Mouse (Mus musculus) lung, postnatal 0 days (tissue): Measurements from ENCODE around the gene Itgb5.

Experiments used
- CTCF ChIP-seq: IDR thresholded peaks from 2 replicates; pipeline ENCODE4 v1.5.1; 2016; ENCODE audit warnings: antibody characterized with exemption, mild to moderate bottlenecking
- EP300 ChIP-seq: IDR thresholded peaks from 2 replicates; pipeline ENCODE4 v1.6.1; 2016; ENCODE audit warnings: antibody characterized with exemption, mild to moderate bottlenecking, control low read depth

DNA sequence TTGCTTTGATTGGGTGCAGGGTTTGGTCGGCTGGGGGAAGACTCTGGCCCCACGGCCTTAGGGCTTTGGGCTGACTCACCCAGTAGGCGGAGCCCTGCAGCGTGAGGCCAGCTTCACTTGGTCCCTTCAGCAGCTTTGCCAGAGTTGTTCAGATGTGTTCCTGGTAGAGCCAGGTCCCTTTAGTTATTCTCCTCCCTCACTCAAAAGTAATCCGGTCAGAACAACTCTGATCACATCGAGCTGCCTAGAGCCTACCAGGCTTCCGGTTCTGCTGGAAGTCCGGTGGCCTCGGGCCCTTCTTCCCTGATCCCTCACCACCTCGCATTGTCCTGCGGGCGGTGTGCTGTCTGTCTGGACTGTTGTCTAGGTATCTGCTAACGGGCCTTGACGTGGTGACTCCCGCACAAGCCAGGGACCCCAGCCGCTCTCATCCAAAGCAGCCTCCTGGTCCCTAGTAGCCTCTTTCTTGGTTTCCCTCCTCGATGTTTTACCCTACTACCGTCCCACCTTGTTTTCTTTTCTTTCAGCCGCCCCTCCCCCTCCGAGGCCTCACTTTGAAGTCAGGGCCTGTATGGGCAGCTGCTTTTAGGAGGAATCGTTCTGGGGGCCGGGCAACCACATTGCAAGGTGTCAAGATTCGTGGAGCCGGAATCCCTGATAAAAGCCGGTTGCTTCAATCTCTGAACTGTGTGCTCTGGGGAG lies 4.5 kb downstream of the Itgb5 start:
- TF ChIP-seq CTCF (peak; percentile 46), EP300 (no peak)
